Mouse (Mus musculus) heart, adult 2 months (tissue): Measurements from ENCODE around the gene Sort1. TPM values are rescaled to one million over a fixed set of nuclear protein-coding genes. Genes with fewer than 3 reads are reported as not detected.

ENCODE experiments used
- DNase-seq, 2 experiments: peaks; one replicate each; pipeline ENCODE4 v3.0.0; 2021
- H3K27ac ChIP-seq: fragments of 200-600 bp; 2 replicates; pipeline ENCODE4 v1.8.1; 2022
- H3K27me3 ChIP-seq: fragments of 200-500 bp; 2 replicates; pipeline ENCODE4 v1.6.1; 2012; ENCODE audit warnings: mild to moderate bottlenecking, low read length, inconsistent platforms, mixed read lengths; ENCODE audit not compliant: control insufficient read depth, insufficient read depth
- H3K36me3 ChIP-seq: fragments of 200-500 bp; 2 replicates; pipeline ENCODE4 v1.6.1; 2012; ENCODE audit warnings: low read length, inconsistent platforms; ENCODE audit not compliant: control insufficient read depth, insufficient read depth
- H3K4me1 ChIP-seq: fragments of 200-500 bp; 2 replicates; pipeline ENCODE4 v1.6.1; 2011; ENCODE audit warnings: low read length; ENCODE audit not compliant: control insufficient read depth, insufficient read depth
- H3K4me3 ChIP-seq: fragments of 200-600 bp; 2 replicates; pipeline ENCODE4 v1.8.1; 2022
- H3K79me2 ChIP-seq: fragments of 200-500 bp; replicated peaks from 2 replicates; pipeline ENCODE4 v1.6.1; 2012; ENCODE audit warnings: mild to moderate bottlenecking, inconsistent platforms, low read length, moderate library complexity, mixed read lengths; ENCODE audit not compliant: control insufficient read depth, insufficient read depth
- H3K9ac ChIP-seq: fragments of 200-500 bp; 2 replicates; pipeline ENCODE4 v1.6.1; 2012; ENCODE audit warnings: low read depth, mild to moderate bottlenecking, control low read depth, inconsistent platforms, low read length, mixed read lengths
- CTCF ChIP-seq: fragments of 200-600 bp; IDR thresholded peaks from 2 replicates; pipeline ENCODE4 v1.8.1; 2022; ENCODE audit warnings: antibody characterized with exemption, mild to moderate bottlenecking, moderate library complexity
- EP300 ChIP-seq: fragments of 200-500 bp; IDR thresholded peaks from 2 replicates; pipeline ENCODE4 v1.6.1; 2011; ENCODE audit warnings: low read depth, low read length, control low read depth; ENCODE audit not compliant: insufficient read depth
- POLR2A ChIP-seq: fragments of 200-500 bp; IDR thresholded peaks from 2 replicates; pipeline ENCODE4 v1.6.1; 2011; ENCODE audit warnings: mild to moderate bottlenecking, low read depth, low read length, control low read depth; ENCODE audit not compliant: insufficient read depth
- WGBS: fragments of 180-500 bp; shearing (Covaris S2); methylation state at CpG from one replicate; pipeline ENCODE4 v1.1.7; 2018; 5-methylcytosine and 5-hydroxymethylcytosine counted together
- intact Hi-C: fragments of 180-260 bp; cut with DNase I; formaldehyde crosslinking; loops from one replicate; pipeline ENCODE4 v1.15.1; 2025
- polyA plus RNA-seq: library from polyadenylated mRNA; depleted of rRNA; stranded (reverse); fragments of >200 nt; gene quantifications from 2 replicates; pipeline ENCODE4 v1.2.3, GENCODE M21; 2012
- total RNA-seq, 2 experiments: library from RNA; stranded (reverse); gene quantifications; 2 replicates each; pipeline ENCODE4 v1.2.3; 2021

The Sort1 gene
- total and polyA plus RNA-seq, 3 experiments: 17.4 to 33.7 (median 19.2) TPM

- Histone ChIP-seq H3K4me1 (peaks cover 2% of the 10 kb centered on the region), H3K27ac (no peak overlapping the region), H3K27me3 (no peaks in the 10 kb centered on the region), H3K79me2 (no peaks in the 10 kb centered on the region), H3K9ac (no peak overlapping the region), H3K36me3 (no peaks in the 10 kb centered on the region), H3K4me3 (no peak overlapping the region)
- intact Hi-C loops: no loop called here
- TF ChIP-seq POLR2A (no peak), EP300 (no peak), CTCF (no peak)
- WGBS: 77% methylated on average over 3 of the region's 3 CpGs
- DNase-seq: no peak
Observed at GRCm38 (mm10) chr3:108367828-108368227, 83.9 kb downstream of the Sort1 start.

GRCm38 (mm10) chr3:108368721-108369120, 84.8 kb downstream of the Sort1 start:
- H3K27ac ChIP-seq: no peak overlapping the region
- no peaks in the 10 kb centered on the region for H3K36me3 ChIP-seq
- WGBS: 76% methylated on average over 5 of the region's 5 CpGs
- H3K4me1 ChIP-seq: peaks cover 2% of the 10 kb centered on the region
- TF ChIP-seq POLR2A (no peak), EP300 (no peak), CTCF (no peak)
- H3K4me3 ChIP-seq: no peak overlapping the region
- H3K27me3 ChIP-seq: no peaks in the 10 kb centered on the region
- no peak for DNase-seq
- H3K79me2 ChIP-seq: no peaks in the 10 kb centered on the region
- intact Hi-C loops: no loop called here
- H3K9ac ChIP-seq: no peak overlapping the region

- H3K79me2 ChIP-seq: no peaks in the 10 kb centered on the region
- no peaks in the 10 kb centered on the region for H3K36me3 ChIP-seq
- no peak overlapping the region for H3K4me3 ChIP-seq
- intact Hi-C loops: no loop called here
- no peak overlapping the region for H3K27ac ChIP-seq
- 15% methylated on average over 3 of the region's 3 CpGs for WGBS
- no peak overlapping the region for H3K9ac ChIP-seq
- H3K4me1 ChIP-seq: peaks cover 2% of the 10 kb centered on the region
- no peaks in the 10 kb centered on the region for H3K27me3 ChIP-seq
- TF ChIP-seq POLR2A: no peak
- DNase-seq: no peak
Observed at GRCm38 (mm10) chr3:108372274-108372673, 88.4 kb downstream of the Sort1 start.

GRCm38 (mm10) chr3:108372691-108373090, 88.8 kb downstream of the Sort1 start:
- TF ChIP-seq POLR2A (no peak), CTCF (no peak), EP300 (no peak)
- WGBS: 62% methylated on average over 3 of the region's 3 CpGs
- no peaks in the 10 kb centered on the region for H3K36me3 ChIP-seq
- H3K9ac ChIP-seq: no peak overlapping the region
- H3K27me3 ChIP-seq: no peaks in the 10 kb centered on the region
- intact Hi-C loops: no loop called here
- no peak for DNase-seq
- H3K4me1 ChIP-seq: peaks cover 2% of the 10 kb centered on the region
- no peak overlapping the region for H3K4me3 ChIP-seq
- H3K79me2 ChIP-seq: no peaks in the 10 kb centered on the region
- H3K27ac ChIP-seq: no peak overlapping the region

- WGBS: 62% methylated on average over 7 of the region's 7 CpGs
- intact Hi-C loops: no loop called here
- Histone ChIP-seq H3K79me2 (no peaks in the 10 kb centered on the region), H3K36me3 (no peaks in the 10 kb centered on the region), H3K4me3 (no peak overlapping the region), H3K27ac (no peak overlapping the region), H3K4me1 (peaks cover 4% of the 10 kb centered on the region), H3K27me3 (no peaks in the 10 kb centered on the region), H3K9ac (no peak overlapping the region)
- TF ChIP-seq CTCF: no peak
- no peak for TF ChIP-seq EP300
- TF ChIP-seq POLR2A: no peak
- DNase-seq: no peak
Observed at GRCm38 (mm10) chr3:108378875-108379663, 95.2 kb downstream of the Sort1 start.

- Histone ChIP-seq H3K36me3 (no peaks in the 10 kb centered on the region), H3K27me3 (no peaks in the 10 kb centered on the region), H3K27ac (no peak overlapping the region), H3K4me1 (peaks cover 5% of the 10 kb centered on the region), H3K4me3 (no peak overlapping the region), H3K79me2 (no peaks in the 10 kb centered on the region), H3K9ac (no peak overlapping the region)
- TF ChIP-seq CTCF (peak; percentile 42), EP300 (no peak)
- no peak for DNase-seq
- 86% methylated on average over 6 of the region's 6 CpGs for WGBS
- intact Hi-C loops: no loop called here
Observed at GRCm38 (mm10) chr3:108380695-108381094, 96.8 kb downstream of the Sort1 start.
